Mouse (Mus musculus): ENCODE results near the gene Tln1. TPM values are rescaled to one million over a fixed set of nuclear protein-coding genes. Genes with fewer than 3 reads are reported as not detected.

Gene Tln1
- polyA plus RNA-seq, 1 experiment: 219 TPM

DNA sequence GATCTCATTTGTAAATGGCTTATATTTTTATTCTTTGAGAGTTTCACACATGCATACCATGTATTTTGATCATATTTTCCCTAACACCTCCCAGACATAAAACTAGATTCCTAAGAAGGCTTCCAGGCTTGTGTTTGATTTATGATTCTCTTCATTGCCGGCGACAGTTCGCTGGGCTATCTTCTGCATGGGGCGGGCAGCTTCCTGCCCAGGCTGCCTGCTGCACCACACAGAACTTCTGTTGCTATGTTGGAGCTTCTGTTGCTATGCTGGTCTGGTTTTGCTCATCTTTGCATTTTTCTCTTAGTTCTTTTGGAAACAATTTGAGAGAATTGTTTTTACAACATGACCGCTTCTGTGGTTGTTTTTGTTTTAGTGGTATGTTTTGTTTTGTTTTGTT is 29.1 kb upstream of the Tln1 start:
- Histone ChIP-seq H3K4me3 (ENCODE audit: insufficient read depth, low read length) (no peak overlapping the region), H3K27ac (ENCODE audit: insufficient read depth, low read depth, low read length) (no peak overlapping the region), H3K4me1 (ENCODE audit: control insufficient read depth, insufficient read depth, low read length) (no peaks in the 10 kb centered on the region)
- TF ChIP-seq POLR2A (IDR thresholded peaks at IDR 0.05; ENCODE audit: borderline replicate concordance, low read depth, low read length): no peak

DNA sequence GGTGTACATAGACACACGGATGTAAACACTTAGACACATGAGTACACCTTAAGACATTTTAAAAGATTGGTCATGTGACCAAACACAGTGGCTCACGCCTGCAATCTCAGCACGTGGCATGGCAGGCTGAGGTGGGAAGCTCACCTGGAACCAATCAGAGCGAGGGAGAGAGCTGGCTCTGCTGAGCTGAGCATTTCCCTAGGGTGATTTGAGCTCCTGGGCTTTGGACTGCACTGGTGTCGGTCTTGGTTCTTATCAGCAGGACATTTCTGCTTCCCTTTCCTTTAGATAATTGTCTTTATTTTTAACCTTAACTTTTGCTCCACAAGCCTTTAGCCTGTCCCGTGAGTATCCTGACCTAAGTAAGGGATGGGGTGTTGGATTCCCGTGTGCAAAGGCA is 25.2 kb upstream of the Tln1 start:
- Histone ChIP-seq H3K27ac (ENCODE audit: insufficient read depth, low read depth, low read length) (no peak overlapping the region), H3K4me1 (ENCODE audit: control insufficient read depth, insufficient read depth, low read length) (no peaks in the 10 kb centered on the region), H3K4me3 (ENCODE audit: insufficient read depth, low read length) (no peak overlapping the region)
- TF ChIP-seq CTCF (IDR thresholded peaks at IDR 0.05; ENCODE audit: low read depth, low read length): no peak
- TF ChIP-seq POLR2A (IDR thresholded peaks at IDR 0.05; ENCODE audit: borderline replicate concordance, low read depth, low read length): no peak

DNA sequence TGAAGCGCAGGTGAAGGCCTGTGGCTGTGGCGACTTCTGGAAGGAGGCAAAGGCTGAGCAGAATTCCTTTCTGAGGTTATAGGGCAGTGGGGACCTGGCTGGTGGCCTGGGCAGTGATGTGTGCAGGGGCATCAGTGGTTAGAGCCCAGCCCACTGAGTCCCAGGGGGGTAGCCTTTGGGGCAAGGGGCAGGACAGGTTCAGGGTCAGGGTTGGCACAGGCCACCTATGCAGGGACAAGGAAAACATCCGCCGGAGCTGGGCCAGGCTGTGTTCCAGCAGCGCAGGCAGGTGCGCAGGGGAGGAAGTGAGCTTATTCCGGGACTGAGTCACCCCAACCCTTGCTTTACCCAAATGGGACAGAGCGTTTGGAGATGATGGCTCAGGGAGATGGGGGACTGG is 23.9 kb upstream of the Tln1 start:
- Histone ChIP-seq H3K27ac (ENCODE audit: insufficient read depth, low read depth, low read length) (no peak overlapping the region), H3K4me1 (ENCODE audit: control insufficient read depth, insufficient read depth, low read length) (no peaks in the 10 kb centered on the region), H3K4me3 (ENCODE audit: insufficient read depth, low read length) (no peak overlapping the region)
- no peak for TF ChIP-seq CTCF (IDR thresholded peaks at IDR 0.05; ENCODE audit: low read depth, low read length)

DNA sequence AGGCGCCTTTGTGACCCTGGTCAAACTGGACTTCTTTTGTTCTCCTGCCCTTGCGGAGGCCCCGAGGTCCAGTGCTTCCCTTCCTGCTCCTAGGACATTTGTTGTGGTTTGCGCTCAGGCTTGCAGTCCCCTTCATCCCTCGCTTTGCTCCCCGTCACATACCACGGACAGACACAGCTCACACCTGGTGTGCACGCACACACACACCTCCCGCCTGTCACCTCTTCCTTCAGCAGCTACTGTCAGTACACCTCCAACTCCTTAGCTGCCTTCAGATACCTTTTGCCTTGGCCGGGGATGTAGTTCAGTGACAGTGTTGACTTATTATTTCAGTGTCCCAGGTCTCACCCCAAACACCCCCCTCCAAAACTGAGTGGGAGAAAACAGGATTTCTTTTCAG is 23.2 kb upstream of the Tln1 start:
- Histone ChIP-seq H3K27ac (ENCODE audit: insufficient read depth, low read depth, low read length) (no peak overlapping the region), H3K4me3 (ENCODE audit: insufficient read depth, low read length) (no peak overlapping the region), H3K4me1 (ENCODE audit: control insufficient read depth, insufficient read depth, low read length) (no peaks in the 10 kb centered on the region)
- TF ChIP-seq POLR2A (IDR thresholded peaks at IDR 0.05; ENCODE audit: borderline replicate concordance, low read depth, low read length) (no peak), CTCF (IDR thresholded peaks at IDR 0.05; ENCODE audit: low read depth, low read length) (no peak)

DNA sequence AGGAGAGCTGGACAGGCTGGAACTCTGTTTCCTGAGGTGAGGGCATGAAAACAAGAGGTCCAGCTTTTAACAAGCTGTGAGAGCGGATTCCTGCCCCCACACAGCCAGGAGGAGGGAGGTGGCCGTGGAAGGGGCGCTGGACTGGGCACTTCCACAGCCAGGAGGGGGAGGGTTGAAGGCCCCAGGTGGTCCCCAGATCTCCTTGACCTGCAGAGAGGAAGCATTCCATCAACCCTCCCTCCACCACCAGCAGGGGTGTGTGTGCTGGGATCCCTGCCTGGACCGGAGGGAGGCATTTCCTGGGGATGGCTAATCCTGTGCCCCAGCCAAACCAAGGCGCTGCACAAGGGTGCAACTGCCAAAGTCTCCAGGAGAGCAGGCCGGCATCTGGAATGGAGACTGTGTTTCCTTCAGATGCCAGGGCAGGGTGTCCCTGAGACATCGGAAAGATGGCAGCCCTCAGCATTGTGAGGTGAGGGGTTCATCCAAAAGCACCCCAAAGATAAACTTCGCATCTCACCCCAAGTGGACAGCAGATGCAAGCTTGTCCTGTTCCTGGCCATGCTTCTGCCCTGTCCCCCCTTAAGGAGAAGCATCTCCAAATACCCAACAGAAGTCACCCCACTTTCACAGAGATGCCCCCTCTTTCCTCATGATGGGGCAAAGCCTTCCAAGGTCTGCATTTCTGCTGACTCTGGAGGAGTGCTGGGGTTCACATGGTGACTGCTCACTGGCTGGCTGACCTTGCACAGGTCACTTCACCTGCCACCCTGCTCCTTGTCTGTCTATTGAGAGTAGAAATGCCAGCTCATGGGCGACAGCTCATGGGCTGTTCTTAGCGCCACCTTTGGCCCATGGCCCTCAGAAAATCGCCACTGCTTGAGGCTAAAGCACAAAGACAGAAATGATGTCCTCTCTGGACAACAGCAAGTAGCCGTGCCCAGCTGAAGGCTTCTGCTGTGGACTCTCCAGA is 22.2 kb upstream of the Tln1 start, which contains the start of gene Msmp:
Gene Msmp (minus strand): TSS at position 51 of the 973 bp plus-strand sequence.
- no peak within 1 kb of the TSS for H3K4me3 ChIP-seq (ENCODE audit: insufficient read depth, low read length)
- peaks cover 4% of the 10 kb centered on the region; the same call in 1 of the 2 replicates for H3K4me1 ChIP-seq (ENCODE audit: control insufficient read depth, insufficient read depth, low read length)
- TF ChIP-seq CTCF (IDR thresholded peaks at IDR 0.05; ENCODE audit: low read depth, low read length) (no peak), POLR2A (IDR thresholded peaks at IDR 0.05; ENCODE audit: borderline replicate concordance, low read depth, low read length) (no peak)

DNA sequence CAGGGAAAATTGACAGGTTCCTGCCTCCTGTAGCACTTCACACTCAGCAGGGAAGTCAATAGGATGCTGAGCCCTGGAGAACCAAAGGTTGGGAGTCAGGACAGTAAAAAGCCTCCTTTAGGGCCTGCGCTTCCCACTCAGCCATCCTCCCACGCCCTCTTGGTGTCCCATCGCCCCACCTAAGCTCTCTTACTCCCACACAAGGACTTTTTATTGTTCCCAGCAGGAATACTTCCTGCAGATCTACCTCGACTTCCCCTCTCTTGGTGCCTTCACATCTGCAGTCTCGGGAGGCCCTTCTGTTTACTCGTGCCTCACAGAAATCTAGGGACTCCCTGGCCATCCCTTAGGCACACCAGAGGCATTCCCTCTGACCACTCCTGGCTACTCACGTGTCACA is 20.9 kb upstream of the Tln1 start:
- TF ChIP-seq CTCF (IDR thresholded peaks at IDR 0.05; ENCODE audit: low read depth, low read length): no peak

More for the DNA sequence above, 22.2 kb upstream of the Tln1 start, which contains the start of gene Msmp:
- H3K27ac ChIP-seq (ENCODE audit: insufficient read depth, low read depth, low read length): no peak within 1 kb of the TSS

DNA sequence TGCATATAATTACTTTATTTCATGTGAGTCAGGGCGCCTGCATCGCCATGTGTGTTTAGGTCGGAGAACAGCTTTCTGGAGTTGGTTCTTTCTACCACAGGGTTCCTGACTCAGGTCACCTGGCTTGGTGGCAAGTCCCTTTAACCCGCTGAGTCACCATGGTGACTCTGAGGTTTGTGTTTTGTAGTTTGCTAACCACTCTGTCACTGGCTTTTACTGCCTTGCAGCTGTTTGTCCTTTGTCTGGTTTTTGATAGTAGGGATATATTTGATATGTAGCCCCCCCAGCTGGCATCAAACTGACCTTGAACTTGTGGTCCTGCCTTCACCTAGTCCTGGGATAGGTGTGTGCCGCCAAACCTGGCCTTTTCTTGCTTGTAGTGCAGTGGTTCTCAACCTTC is 19.8 kb upstream of the Tln1 start:
- Histone ChIP-seq H3K4me3 (ENCODE audit: insufficient read depth, low read length) (no peak overlapping the region), H3K4me1 (ENCODE audit: control insufficient read depth, insufficient read depth, low read length) (peaks cover 8% of the 10 kb centered on the region; the same call in 1 of the 2 replicates), H3K27ac (ENCODE audit: insufficient read depth, low read depth, low read length) (no peak overlapping the region)
- TF ChIP-seq POLR2A (IDR thresholded peaks at IDR 0.05; ENCODE audit: borderline replicate concordance, low read depth, low read length) (no peak), CTCF (IDR thresholded peaks at IDR 0.05; ENCODE audit: low read depth, low read length) (no peak)

More for the DNA sequence above, 20.9 kb upstream of the Tln1 start:
- Histone ChIP-seq H3K27ac (ENCODE audit: insufficient read depth, low read depth, low read length) (no peak overlapping the region), H3K4me3 (ENCODE audit: insufficient read depth, low read length) (no peak overlapping the region), H3K4me1 (ENCODE audit: control insufficient read depth, insufficient read depth, low read length) (peaks cover 8% of the 10 kb centered on the region; the same call in 1 of the 2 replicates)

DNA sequence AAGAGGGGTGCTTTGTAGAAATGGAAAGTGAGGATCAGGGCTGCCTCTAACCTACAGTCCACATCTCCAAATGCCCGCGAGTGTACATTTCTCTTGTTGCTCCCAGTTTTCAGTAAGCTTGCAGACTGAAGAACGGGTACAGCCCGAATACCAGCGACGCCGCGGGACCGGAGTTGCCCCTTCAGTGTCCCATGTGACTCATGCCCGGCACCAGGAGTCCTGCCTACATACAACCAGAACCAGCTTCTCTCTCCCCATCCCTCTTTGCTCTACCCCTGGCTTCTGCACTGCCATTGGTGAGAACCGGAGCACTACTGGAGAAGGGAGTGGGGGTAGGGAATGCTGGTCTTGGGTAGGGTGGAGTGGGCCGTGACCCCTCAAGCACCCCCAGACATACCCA is 18.9 kb upstream of the Tln1 start:
- Histone ChIP-seq H3K4me1 (ENCODE audit: control insufficient read depth, insufficient read depth, low read length) (peaks cover 16% of the 10 kb centered on the region), H3K27ac (ENCODE audit: insufficient read depth, low read depth, low read length) (no peak overlapping the region), H3K4me3 (ENCODE audit: insufficient read depth, low read length) (no peak overlapping the region)
- no peak for TF ChIP-seq CTCF (IDR thresholded peaks at IDR 0.05; ENCODE audit: low read depth, low read length)
- TF ChIP-seq POLR2A (IDR thresholded peaks at IDR 0.05; ENCODE audit: borderline replicate concordance, low read depth, low read length): no peak

DNA sequence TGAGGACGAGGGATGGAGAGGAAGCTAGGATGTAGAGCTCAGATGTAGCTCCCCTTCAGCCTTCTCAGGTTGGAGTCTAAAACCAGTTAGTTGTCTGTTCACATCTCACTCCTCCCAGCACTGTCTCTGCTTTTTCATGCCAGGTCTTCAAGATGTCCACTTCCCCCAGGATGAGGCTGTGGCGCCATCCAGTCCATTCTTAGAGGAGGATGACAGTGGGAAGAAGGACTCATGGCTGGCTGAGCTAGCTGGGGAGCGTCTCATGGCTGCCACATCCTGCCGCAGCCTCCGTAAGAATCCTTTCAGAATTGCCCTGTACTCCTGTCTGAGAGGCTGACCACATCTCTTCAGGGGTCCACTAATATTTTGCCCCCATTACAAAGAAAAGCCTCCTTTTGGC is 18.2 kb upstream of the Tln1 start:
- Histone ChIP-seq H3K4me3 (ENCODE audit: insufficient read depth, low read length) (no peak overlapping the region), H3K4me1 (ENCODE audit: control insufficient read depth, insufficient read depth, low read length) (peaks cover 16% of the 10 kb centered on the region), H3K27ac (ENCODE audit: insufficient read depth, low read depth, low read length) (no peak overlapping the region)
- TF ChIP-seq POLR2A (IDR thresholded peaks at IDR 0.05; ENCODE audit: borderline replicate concordance, low read depth, low read length) (no peak), CTCF (IDR thresholded peaks at IDR 0.05; ENCODE audit: low read depth, low read length) (no peak)

DNA sequence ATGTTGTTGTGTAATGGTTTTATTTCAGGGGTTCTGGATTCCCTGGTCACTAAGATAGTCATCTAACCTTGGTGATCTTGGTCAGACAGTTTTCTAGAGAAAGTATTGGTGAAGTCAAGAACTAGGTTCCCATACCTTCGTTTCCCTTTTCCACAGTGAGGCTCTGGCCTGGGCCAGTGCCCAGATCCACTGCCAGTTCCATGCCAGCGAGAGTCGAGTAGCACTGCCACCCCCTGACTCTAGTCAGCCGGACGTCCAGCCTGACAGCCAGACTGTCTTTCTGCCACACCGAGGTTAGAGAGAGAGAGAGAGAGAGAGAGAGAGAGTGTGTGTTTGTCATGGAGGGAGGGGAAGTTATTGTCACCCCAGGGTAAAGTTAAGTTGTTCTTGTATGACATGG is 17.2 kb upstream of the Tln1 start:
- Histone ChIP-seq H3K27ac (ENCODE audit: insufficient read depth, low read depth, low read length) (no peak overlapping the region), H3K4me3 (ENCODE audit: insufficient read depth, low read length) (peak overlapping the region; percentile 98; the same call in 1 of the 2 replicates), H3K4me1 (ENCODE audit: control insufficient read depth, insufficient read depth, low read length) (peaks cover 16% of the 10 kb centered on the region)
- TF ChIP-seq POLR2A (IDR thresholded peaks at IDR 0.05; ENCODE audit: borderline replicate concordance, low read depth, low read length): no peak
- no peak for TF ChIP-seq CTCF (IDR thresholded peaks at IDR 0.05; ENCODE audit: low read depth, low read length)

Measured in bone marrow macrophage, adult 2 months (primary cell).